Mouse (Mus musculus) C2C12 (cell line): Measurements from ENCODE around the gene Rab29.

Experiments used
- CEBPB ChIP-seq: IDR thresholded peaks from one replicate; pipeline ENCODE4 v1.6.1; 2011; ENCODE audit warnings: low read depth, mild to moderate bottlenecking, control low read depth, moderate library complexity
- CTCF ChIP-seq: IDR thresholded peaks from one replicate; pipeline ENCODE4 v1.5.1; 2011; ENCODE audit not compliant: control insufficient read depth, insufficient read depth, insufficient read length
- MAX ChIP-seq: IDR thresholded peaks from one replicate; pipeline ENCODE4 v1.6.1; 2011; ENCODE audit warnings: mild to moderate bottlenecking, control low read depth
- MYOD1 ChIP-seq: IDR thresholded peaks from one replicate; pipeline ENCODE4 v1.6.1; 2011; ENCODE audit warnings: low read depth; ENCODE audit not compliant: control insufficient read depth, insufficient read length
- USF1 ChIP-seq: IDR thresholded peaks from one replicate; pipeline ENCODE4 v1.6.1; 2011; ENCODE audit warnings: low read depth, mild to moderate bottlenecking, control low read depth, moderate library complexity

- TF ChIP-seq CTCF (no peak), USF1 (no peak), MAX (no peak), MYOD1 (no peak), CEBPB (no peak)
These were observed 5.2 kb upstream of the Rab29 start for GRCm38 (mm10) chr1:131861811-131862210.
